Mouse (Mus musculus): ENCODE measurements around the gene Zfr2. TPM values are rescaled to one million over a fixed set of nuclear protein-coding genes. Genes with fewer than 3 reads are reported as not detected.

Zfr2 gene
- polyA plus RNA-seq, 1 experiment from 2014 or later, result 6.8 TPM

- Histone ChIP-seq H3K36me3 (no peaks in the 10 kb centered on the region), H3K27me3 (peaks cover 45% of the 10 kb centered on the region), H3K9me3 (replicated peaks) (no peaks in the 10 kb centered on the region), H3K9ac (no peak overlapping the region), H3K4me1 (peaks cover 32% of the 10 kb centered on the region), H3K4me3 (replicated peaks) (no peak overlapping the region), H3K27ac (no peak overlapping the region), H3K4me2 (no peak overlapping the region)
- no peak for ATAC-seq (replicated peaks; ENCODE audit: low FRiP score)
- 88% methylated on average over 12 of the region's 12 CpGs for WGBS
Measured at GRCm38 (mm10) chr10:81236471-81237268, 3.7 kb downstream of the Zfr2 start.

GRCm38 (mm10) chr10:81238618-81239017 is 5.7 kb downstream of the Zfr2 start:
- H3K27me3 ChIP-seq, result peaks cover 45% of the 10 kb centered on the region
- 80% methylated on average over 2 of the region's 2 CpGs for WGBS
- no peaks in the 10 kb centered on the region for H3K9me3 ChIP-seq (replicated peaks)
- H3K36me3 ChIP-seq, result no peaks in the 10 kb centered on the region
- no peak overlapping the region for H3K4me2 ChIP-seq
- H3K27ac ChIP-seq, result no peak overlapping the region
- no peak overlapping the region for H3K9ac ChIP-seq
- peaks cover 21% of the 10 kb centered on the region for H3K4me1 ChIP-seq
- no peak for ATAC-seq (replicated peaks; ENCODE audit: low FRiP score)
- H3K4me3 ChIP-seq (replicated peaks), result no peak overlapping the region

DNA sequence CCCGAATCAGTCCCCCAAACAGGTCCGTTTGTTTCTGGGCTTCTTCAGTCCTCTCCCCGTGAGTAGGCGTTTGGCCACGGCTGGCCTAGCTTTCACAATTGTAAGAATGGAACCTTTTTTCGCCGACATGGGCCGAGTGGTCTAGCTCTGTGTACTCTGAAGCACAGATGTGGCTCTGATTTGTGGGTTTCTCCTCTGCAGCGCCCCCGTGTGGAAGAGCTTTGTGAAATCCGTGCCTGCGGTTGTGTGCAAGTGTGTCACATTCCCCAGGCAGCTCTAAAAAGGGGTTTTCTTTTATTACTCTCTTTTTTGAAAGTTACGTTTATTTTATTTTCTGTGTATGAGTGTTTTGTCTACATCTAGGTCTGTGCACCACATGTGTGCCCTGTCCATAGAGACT is 7.9 kb downstream of the Zfr2 start:
- no peak for ATAC-seq (replicated peaks; ENCODE audit: low FRiP score)
- Histone ChIP-seq H3K27me3 (peaks cover 53% of the 10 kb centered on the region), H3K9ac (no peak overlapping the region), H3K36me3 (no peaks in the 10 kb centered on the region), H3K4me2 (no peak overlapping the region), H3K9me3 (replicated peaks) (no peaks in the 10 kb centered on the region), H3K27ac (no peak overlapping the region), H3K4me3 (replicated peaks) (no peak overlapping the region), H3K4me1 (peaks cover 25% of the 10 kb centered on the region)
- WGBS, result 27% methylated on average over 13 of the region's 13 CpGs

DNA sequence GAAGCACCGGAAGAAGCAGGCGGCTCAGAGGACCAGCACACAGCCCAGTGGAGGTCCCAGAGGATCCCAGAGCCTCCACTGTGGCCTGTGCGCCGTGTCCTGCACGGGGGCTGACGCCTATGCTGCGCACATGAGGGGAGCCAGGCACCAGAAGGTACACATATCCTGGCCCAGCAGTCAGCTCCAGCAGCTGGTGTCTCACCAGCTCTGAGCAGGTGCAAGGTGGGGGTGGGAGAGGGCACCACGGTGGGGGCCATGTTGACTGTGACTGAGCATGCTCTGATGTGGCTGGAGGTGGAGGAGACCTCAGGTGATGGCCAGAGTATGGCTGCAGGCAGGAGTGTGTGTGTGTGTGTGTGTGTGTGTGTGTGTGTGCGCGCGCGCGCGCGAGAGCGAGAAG is 9.1 kb downstream of the Zfr2 start:
- H3K36me3 ChIP-seq, result no peaks in the 10 kb centered on the region
- 89% methylated on average over 16 of the region's 16 CpGs for WGBS
- peaks cover 53% of the 10 kb centered on the region for H3K27me3 ChIP-seq

GRCm38 (mm10) chr10:81244146-81244545 is 11.2 kb downstream of the Zfr2 start:
- no peak overlapping the region for H3K9ac ChIP-seq
- H3K36me3 ChIP-seq, result no peaks in the 10 kb centered on the region
- H3K27me3 ChIP-seq, result peaks cover 41% of the 10 kb centered on the region
- H3K27ac ChIP-seq, result no peak overlapping the region
- no peak for ATAC-seq (replicated peaks; ENCODE audit: low FRiP score)
- H3K4me1 ChIP-seq, result peaks cover 18% of the 10 kb centered on the region
- no peak overlapping the region for H3K4me3 ChIP-seq (replicated peaks)
- peak overlapping the region; percentile 7; the same call in 1 of the 2 replicates for H3K4me2 ChIP-seq
- no peaks in the 10 kb centered on the region for H3K9me3 ChIP-seq (replicated peaks)
- WGBS, result 72% methylated on average over 4 of the region's 4 CpGs

More for the DNA sequence above, 9.1 kb downstream of the Zfr2 start:
- no peak for ATAC-seq (replicated peaks; ENCODE audit: low FRiP score)
- no peak overlapping the region for H3K4me3 ChIP-seq (replicated peaks)
- H3K9ac ChIP-seq, result no peak overlapping the region
- H3K27ac ChIP-seq, result no peak overlapping the region
- no peak overlapping the region for H3K4me2 ChIP-seq
- peaks cover 25% of the 10 kb centered on the region for H3K4me1 ChIP-seq
- no peaks in the 10 kb centered on the region for H3K9me3 ChIP-seq (replicated peaks)

GRCm38 (mm10) chr10:81244595-81244994 is 11.6 kb downstream of the Zfr2 start:
- ATAC-seq (replicated peaks; ENCODE audit: low FRiP score), result peak; percentile 41; the same call in 1 of the 2 replicates
- 8% methylated on average over 17 of the region's 17 CpGs for WGBS
- Histone ChIP-seq H3K9ac (no peak overlapping the region), H3K4me1 (peaks cover 14% of the 10 kb centered on the region), H3K27ac (no peak overlapping the region), H3K4me2 (peak overlapping the region; percentile 7; the same call in 1 of the 2 replicates), H3K4me3 (replicated peaks) (no peak overlapping the region), H3K36me3 (no peaks in the 10 kb centered on the region), H3K9me3 (replicated peaks) (no peaks in the 10 kb centered on the region), H3K27me3 (peaks cover 36% of the 10 kb centered on the region)

DNA sequence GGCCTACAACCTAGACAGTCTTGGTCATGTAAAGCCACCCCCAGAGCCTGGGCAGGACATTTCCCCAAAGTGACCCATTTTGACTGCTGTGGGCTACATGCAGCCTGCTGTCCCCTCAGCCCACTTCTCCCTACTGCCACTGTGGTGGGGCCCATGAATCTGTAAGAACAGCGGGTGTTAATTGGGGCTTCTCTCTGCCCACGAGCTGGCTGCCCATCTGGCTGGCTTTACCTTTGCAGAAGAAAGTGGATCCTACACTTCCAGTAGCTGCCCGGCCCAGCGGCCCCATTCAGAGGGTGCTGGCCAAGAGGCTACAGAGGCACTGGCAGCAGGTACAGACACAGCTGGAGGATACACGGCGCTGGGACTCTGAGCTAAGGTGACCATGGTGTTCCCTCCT is 12.2 kb downstream of the Zfr2 start:
- WGBS, result 90% methylated on average over 6 of the region's 6 CpGs
- no peaks in the 10 kb centered on the region for H3K36me3 ChIP-seq
- no peak overlapping the region for H3K27ac ChIP-seq
- H3K27me3 ChIP-seq, result peaks cover 31% of the 10 kb centered on the region
- no peaks in the 10 kb centered on the region for H3K9me3 ChIP-seq (replicated peaks)
- peaks cover 8% of the 10 kb centered on the region for H3K4me1 ChIP-seq
- no peak overlapping the region for H3K9ac ChIP-seq
- no peak overlapping the region for H3K4me3 ChIP-seq (replicated peaks)
- no peak overlapping the region for H3K4me2 ChIP-seq
- no peak for ATAC-seq (replicated peaks; ENCODE audit: low FRiP score)

DNA sequence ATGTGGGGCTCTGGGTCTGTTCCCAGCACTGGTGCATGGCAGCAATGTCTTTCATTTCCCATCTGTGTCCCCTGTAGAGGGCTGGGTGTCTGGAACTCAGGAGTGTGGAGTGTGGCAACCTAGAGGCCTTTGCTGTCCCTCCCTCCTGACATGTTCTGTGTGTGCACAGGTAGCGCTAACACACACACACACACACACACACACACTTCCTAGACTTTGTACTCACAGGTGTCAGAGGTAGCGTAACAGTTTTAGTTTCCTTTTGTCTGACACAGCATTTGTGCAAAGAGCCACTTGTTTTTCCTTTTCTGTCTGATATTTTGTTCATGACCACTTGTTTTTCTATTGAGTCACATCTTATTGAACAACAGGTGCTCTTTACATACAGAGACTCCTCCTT is 14.8 kb downstream of the Zfr2 start:
- Histone ChIP-seq H3K4me2 (no peak overlapping the region), H3K9ac (no peak overlapping the region), H3K36me3 (no peaks in the 10 kb centered on the region), H3K27ac (no peak overlapping the region), H3K9me3 (replicated peaks) (no peaks in the 10 kb centered on the region), H3K4me1 (peaks cover 18% of the 10 kb centered on the region), H3K4me3 (replicated peaks) (no peak overlapping the region), H3K27me3 (peaks cover 36% of the 10 kb centered on the region)
- WGBS, result 94% methylated on average over 2 of the region's 2 CpGs
- no peak for ATAC-seq (replicated peaks; ENCODE audit: low FRiP score)

GRCm38 (mm10) chr10:81249442-81249841 is 16.5 kb downstream of the Zfr2 start:
- Histone ChIP-seq H3K27me3 (peaks cover 40% of the 10 kb centered on the region), H3K4me1 (peaks cover 21% of the 10 kb centered on the region), H3K4me2 (no peak overlapping the region), H3K27ac (no peak overlapping the region), H3K9me3 (replicated peaks) (no peaks in the 10 kb centered on the region), H3K36me3 (no peaks in the 10 kb centered on the region), H3K4me3 (replicated peaks) (no peak overlapping the region), H3K9ac (no peak overlapping the region)
- no peak for ATAC-seq (replicated peaks; ENCODE audit: low FRiP score)
- WGBS, result 85% methylated on average over 8 of the region's 8 CpGs

- peak within 1 kb of the TSS; percentile 24 for H3K4me3 ChIP-seq (replicated peaks)
- WGBS, result 7% methylated on average over 44 of the region's 44 CpGs
- H3K9me3 ChIP-seq (replicated peaks), result no peaks in the 10 kb centered on the region
- no peak within 1 kb of the TSS for H3K27ac ChIP-seq
- no peak within 1 kb of the TSS for H3K9ac ChIP-seq
- H3K4me1 ChIP-seq, result peaks cover 26% of the 10 kb centered on the region
- H3K36me3 ChIP-seq, result no peaks in the 10 kb centered on the region
- peaks cover 63% of the 10 kb centered on the region for H3K27me3 ChIP-seq
- H3K4me2 ChIP-seq, result peak within 1 kb of the TSS; percentile 49
- ATAC-seq (replicated peaks; ENCODE audit: low FRiP score), result no peak; the same call in 1 of the 2 replicates
Measured at GRCm38 (mm10) chr10:81252424-81253419, 19.8 kb downstream of the Zfr2 start, which contains the start of gene Matk. Matk (plus strand) TSS chr10:81252935.

DNA sequence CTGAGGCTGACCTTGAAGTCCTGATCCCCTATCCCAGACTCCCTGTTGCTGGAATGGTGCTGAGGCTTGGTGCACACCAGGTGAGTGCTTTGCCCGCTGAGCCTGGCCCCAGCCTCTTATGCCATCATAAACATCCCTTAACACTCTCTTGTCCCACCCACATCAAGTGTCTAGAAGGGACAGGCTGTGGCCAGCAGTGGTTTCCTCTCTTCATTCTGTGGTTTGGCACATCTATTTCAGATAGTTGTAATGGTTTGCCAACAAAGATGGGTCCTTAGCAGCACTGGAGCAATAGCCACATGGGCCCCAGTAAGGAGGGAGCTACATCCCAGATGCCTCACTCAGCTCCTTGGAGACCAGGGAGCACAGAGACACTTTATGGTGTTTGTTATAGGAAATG is 21.9 kb downstream of the Zfr2 start:
- H3K27ac ChIP-seq, result no peak overlapping the region
- H3K9ac ChIP-seq, result no peak overlapping the region
- no peak overlapping the region for H3K4me2 ChIP-seq
- H3K4me1 ChIP-seq, result peaks cover 39% of the 10 kb centered on the region
- H3K27me3 ChIP-seq, result peaks cover 84% of the 10 kb centered on the region
- H3K9me3 ChIP-seq (replicated peaks), result no peaks in the 10 kb centered on the region
- WGBS, result 78% methylated on average over 1 of the region's 1 CpGs
- no peaks in the 10 kb centered on the region for H3K36me3 ChIP-seq
- no peak overlapping the region for H3K4me3 ChIP-seq (replicated peaks)
- ATAC-seq (replicated peaks; ENCODE audit: low FRiP score), result no peak

All from kidney, embryonic 15.5 days (tissue).